Mouse (Mus musculus): Measurements from ENCODE around the gene Barx1. TPM values are rescaled to one million over a fixed set of nuclear protein-coding genes. Genes with fewer than 3 reads are reported as not detected.

Gene Barx1
- polyA plus RNA-seq, 1 experiment from 2014 or later = not detected

- no peaks in the 10 kb centered on the region for H3K36me3 ChIP-seq
- ATAC-seq (ENCODE audit: low FRiP score, low read depth) = 0 out of 2 replicates have a peak, but pooled peaks have one; percentile 13
Observed at GRCm38 (mm10) chr13:48663211-48663987, 601 bp downstream of the Barx1 start.

GRCm38 (mm10) chr13:48663988-48664339 is 1.2 kb downstream of the Barx1 start:
- Histone ChIP-seq H3K36me3 (no peaks in the 10 kb centered on the region), H3K9ac (no peak overlapping the region), H3K4me1 (replicated peaks) (peaks cover 29% of the 10 kb centered on the region), H3K27ac (replicated peaks) (no peak overlapping the region), H3K4me2 (no peak overlapping the region), H3K9me3 (no peaks in the 10 kb centered on the region), H3K27me3 (peaks cover 68% of the 10 kb centered on the region), H3K4me3 (no peak overlapping the region)
- no peak for ATAC-seq (ENCODE audit: low FRiP score, low read depth)
- 9% methylated on average over 7 of the region's 7 CpGs for WGBS

More at GRCm38 (mm10) chr13:48663211-48663987, 601 bp downstream of the Barx1 start:
- no peaks in the 10 kb centered on the region for H3K9me3 ChIP-seq
- H3K4me1 ChIP-seq (replicated peaks) = peaks cover 24% of the 10 kb centered on the region
- peak overlapping the region; percentile 36 for H3K4me3 ChIP-seq
- WGBS = 2% methylated on average over 54 of the region's 54 CpGs
- H3K27me3 ChIP-seq = peaks cover 71% of the 10 kb centered on the region
- H3K4me2 ChIP-seq = peak overlapping the region; percentile 62
- H3K9ac ChIP-seq = peak overlapping the region; percentile 16; the same call in 1 of the 2 replicates
- H3K27ac ChIP-seq (replicated peaks) = no peak overlapping the region

- H3K4me1 ChIP-seq (replicated peaks) = peaks cover 37% of the 10 kb centered on the region
- 1% methylated on average over 39 of the region's 39 CpGs for WGBS
- no peak overlapping the region for H3K27ac ChIP-seq (replicated peaks)
- no peak overlapping the region for H3K9ac ChIP-seq
- no peaks in the 10 kb centered on the region for H3K9me3 ChIP-seq
- H3K36me3 ChIP-seq = no peaks in the 10 kb centered on the region
- ATAC-seq (ENCODE audit: low FRiP score, low read depth) = no peak
- H3K27me3 ChIP-seq = peaks cover 65% of the 10 kb centered on the region
- H3K4me3 ChIP-seq = peak overlapping the region; percentile 2; the same call in 1 of the 2 replicates
- no peak overlapping the region for H3K4me2 ChIP-seq
Observed at GRCm38 (mm10) chr13:48664916-48665655, 2.3 kb downstream of the Barx1 start.

GRCm38 (mm10) chr13:48665656-48666597 is 3.1 kb downstream of the Barx1 start:
- H3K4me1 ChIP-seq (replicated peaks) = peaks cover 37% of the 10 kb centered on the region
- no peak overlapping the region for H3K4me2 ChIP-seq
- no peak overlapping the region for H3K4me3 ChIP-seq
- no peaks in the 10 kb centered on the region for H3K36me3 ChIP-seq
- H3K27ac ChIP-seq (replicated peaks) = no peak overlapping the region
- peaks cover 63% of the 10 kb centered on the region for H3K27me3 ChIP-seq
- H3K9ac ChIP-seq = no peak overlapping the region
- WGBS = 2% methylated on average over 58 of the region's 58 CpGs
- ATAC-seq (ENCODE audit: low FRiP score, low read depth) = no peak
- H3K9me3 ChIP-seq = no peaks in the 10 kb centered on the region

GRCm38 (mm10) chr13:48667461-48667860 is 4.7 kb downstream of the Barx1 start:
- Histone ChIP-seq H3K27ac (replicated peaks) (no peak overlapping the region), H3K9ac (no peak overlapping the region), H3K4me3 (no peak overlapping the region), H3K9me3 (no peaks in the 10 kb centered on the region), H3K36me3 (no peaks in the 10 kb centered on the region), H3K4me1 (replicated peaks) (peaks cover 40% of the 10 kb centered on the region), H3K27me3 (peaks cover 59% of the 10 kb centered on the region), H3K4me2 (no peak overlapping the region)
- 1% methylated on average over 4 of the region's 4 CpGs for WGBS
- no peak for ATAC-seq (ENCODE audit: low FRiP score, low read depth)

GRCm38 (mm10) chr13:48668091-48668975 is 5.5 kb downstream of the Barx1 start:
- Histone ChIP-seq H3K4me3 (0 out of 2 replicates have a peak overlapping the region, but pooled peaks have one; percentile 3), H3K27ac (replicated peaks) (no peak overlapping the region), H3K9me3 (no peaks in the 10 kb centered on the region), H3K9ac (no peak overlapping the region), H3K4me1 (replicated peaks) (peaks cover 34% of the 10 kb centered on the region), H3K27me3 (peaks cover 67% of the 10 kb centered on the region), H3K4me2 (peak overlapping the region; percentile 33), H3K36me3 (no peaks in the 10 kb centered on the region)
- 1% methylated on average over 33 of the region's 33 CpGs for WGBS
- ATAC-seq (ENCODE audit: low FRiP score, low read depth) = no peak

GRCm38 (mm10) chr13:48668976-48669534 is 6.3 kb downstream of the Barx1 start:
- WGBS = under 1% methylated on average over 34 of the region's 34 CpGs
- H3K4me3 ChIP-seq = 0 out of 2 replicates have a peak overlapping the region, but pooled peaks have one; percentile 3
- peak overlapping the region; percentile 33 for H3K4me2 ChIP-seq
- H3K9ac ChIP-seq = no peak overlapping the region
- H3K27ac ChIP-seq (replicated peaks) = no peak overlapping the region
- peaks cover 33% of the 10 kb centered on the region for H3K4me1 ChIP-seq (replicated peaks)
- H3K9me3 ChIP-seq = no peaks in the 10 kb centered on the region
- H3K36me3 ChIP-seq = no peaks in the 10 kb centered on the region
- H3K27me3 ChIP-seq = peaks cover 69% of the 10 kb centered on the region
- peak; percentile 35; the same call in 1 of the 2 replicates for ATAC-seq (ENCODE audit: low FRiP score, low read depth)

- H3K27me3 ChIP-seq = peaks cover 56% of the 10 kb centered on the region
- under 1% methylated on average over 24 of the region's 24 CpGs for WGBS
Observed at GRCm38 (mm10) chr13:48672312-48672840, 9.6 kb downstream of the Barx1 start.

GRCm38 (mm10) chr13:48674609-48675008 is 11.8 kb downstream of the Barx1 start:
- Histone ChIP-seq H3K4me2 (no peak overlapping the region), H3K9ac (no peak overlapping the region), H3K4me1 (replicated peaks) (peaks cover 7% of the 10 kb centered on the region), H3K36me3 (no peaks in the 10 kb centered on the region), H3K27me3 (peaks cover 56% of the 10 kb centered on the region), H3K4me3 (no peak overlapping the region), H3K27ac (replicated peaks) (no peak overlapping the region), H3K9me3 (no peaks in the 10 kb centered on the region)
- WGBS = 80% methylated on average over 5 of the region's 5 CpGs
- ATAC-seq (ENCODE audit: low FRiP score, low read depth) = no peak

More at GRCm38 (mm10) chr13:48672312-48672840, 9.6 kb downstream of the Barx1 start:
- Histone ChIP-seq H3K4me2 (peak overlapping the region; percentile 47), H3K9me3 (no peaks in the 10 kb centered on the region), H3K36me3 (no peaks in the 10 kb centered on the region), H3K27ac (replicated peaks) (no peak overlapping the region), H3K9ac (no peak overlapping the region), H3K4me3 (peak overlapping the region; percentile 27), H3K4me1 (replicated peaks) (peaks cover 19% of the 10 kb centered on the region)
- ATAC-seq (ENCODE audit: low FRiP score, low read depth) = 0 out of 2 replicates have a peak, but pooled peaks have one; percentile 38

GRCm38 (mm10) chr13:48679351-48679750 is 16.6 kb downstream of the Barx1 start:
- Histone ChIP-seq H3K27ac (replicated peaks) (no peak overlapping the region), H3K4me2 (no peak overlapping the region), H3K9ac (no peak overlapping the region), H3K9me3 (no peaks in the 10 kb centered on the region), H3K4me1 (replicated peaks) (no peaks in the 10 kb centered on the region), H3K4me3 (no peak overlapping the region), H3K36me3 (no peaks in the 10 kb centered on the region), H3K27me3 (peaks cover 16% of the 10 kb centered on the region)
- ATAC-seq (ENCODE audit: low FRiP score, low read depth) = no peak
- WGBS = 31% methylated on average over 1 of the region's 1 CpGs
